Mouse (Mus musculus) small intestine, adult 10 weeks (tissue): ENCODE measurements around the gene Prkar2a. TPM values are rescaled to one million over a fixed set of nuclear protein-coding genes. Genes with fewer than 3 reads are reported as not detected.

ENCODE experiments used
- polyA plus RNA-seq: library from polyadenylated mRNA; stranded (reverse); fragments of 350-450 nt; fragmentation: Illumina TruSeq; extraction: RNeasy Lipid Tissue Mini Kit (QIAGEN cat#74804); gene quantifications from one replicate; pipeline ENCODE4 v1.2.3, GENCODE M21; 2014; ENCODE audit warnings: low replicate concordance

Prkar2a gene
- 264 TPM for polyA plus RNA-seq

GRCm38 (mm10) chr9:108689106-108689505, at the start of gene Prkar2a:
Gene Prkar2a (plus strand): TSS chr9:108689314.

GRCm38 (mm10) chr9:108648611-108649560, 40.2 kb upstream of the Prkar2a start, which contains the start of gene Arih2:
Gene Arih2 (minus strand): TSS chr9:108649386.

GRCm38 (mm10) chr9:108661677-108662612, 27.2 kb upstream of the Prkar2a start, which contains the start of gene Slc25a20:
Gene Slc25a20 (plus strand): TSS chr9:108662088.

GRCm38 (mm10) chr9:108783548-108784463, 94.7 kb downstream of the Prkar2a start, which contains the start of gene Ip6k2:
Gene Ip6k2 (plus strand): TSS chr9:108783796.

Other genes starting within 250 kb of the Prkar2a start
- gene Ccdc71, start 228.8 kb upstream of the Prkar2a start, polyA plus RNA-seq, result 2.2 TPM
- not detected for gene Klhdc8b, start 227.7 kb upstream of the Prkar2a start, polyA plus RNA-seq
- 0.67 TPM for gene Lamb2, start 209.6 kb upstream of the Prkar2a start, polyA plus RNA-seq
- gene Usp19, start 198.7 kb upstream of the Prkar2a start, polyA plus RNA-seq, result 4.3 TPM
- 84.5 TPM for gene Qars, start 181.6 kb upstream of the Prkar2a start, polyA plus RNA-seq
- 34.9 TPM for gene Qrich1, start 172.5 kb upstream of the Prkar2a start, polyA plus RNA-seq
- 13.3 TPM for gene Impdh2, start 129.0 kb upstream of the Prkar2a start, polyA plus RNA-seq
- gene Ndufaf3, start 121.9 kb upstream of the Prkar2a start, polyA plus RNA-seq, result 2.7 TPM
- gene Dalrd3, start 119.4 kb upstream of the Prkar2a start, polyA plus RNA-seq, result 2.3 TPM
- gene Wdr6, start 110.6 kb upstream of the Prkar2a start, polyA plus RNA-seq, result 0.67 TPM
- not detected for gene P4htm, start 91.6 kb upstream of the Prkar2a start, polyA plus RNA-seq
- gene Arih2, start 39.9 kb upstream of the Prkar2a start, polyA plus RNA-seq, result 36.2 TPM
- 83.1 TPM for gene Slc25a20, start 27.2 kb upstream of the Prkar2a start, polyA plus RNA-seq
- 206 TPM for gene Ip6k2, start 94.5 kb downstream of the Prkar2a start, polyA plus RNA-seq
- 0.19 TPM for gene Nckipsd, start 119.1 kb downstream of the Prkar2a start, polyA plus RNA-seq
- not detected for gene Celsr3, start 137.0 kb downstream of the Prkar2a start, polyA plus RNA-seq
- gene Slc26a6, start 164.0 kb downstream of the Prkar2a start, polyA plus RNA-seq, result 23.9 TPM
- gene Tmem89, start 225.3 kb downstream of the Prkar2a start, polyA plus RNA-seq, result 0.82 TPM
- 42.5 TPM for gene Uqcrc1, start 247.3 kb downstream of the Prkar2a start, polyA plus RNA-seq